Mouse (Mus musculus) thymus, postnatal 36 days (tissue): ENCODE measurements around the gene Dnaja3.

Experiments used
- DNase-seq, 2 experiments: peaks; one replicate each; pipeline ENCODE4 v3.0.0; 2022; ENCODE audit warnings: mixed read lengths in 2 of 2

The Dnaja3 gene

GRCm38 (mm10) chr16:4607818-4608531, 31.8 kb upstream of the Dnaja3 start:
- peak; percentile 80 to 82 for DNase-seq

GRCm38 (mm10) chr16:4608532-4609059, 31.2 kb upstream of the Dnaja3 start:
- DNase-seq: no peak

GRCm38 (mm10) chr16:4611193-4611592, 28.6 kb upstream of the Dnaja3 start:
- no peak for DNase-seq

GRCm38 (mm10) chr16:4611676-4612075, 28.1 kb upstream of the Dnaja3 start:
- no peak for DNase-seq

- DNase-seq: no peak
Measured at GRCm38 (mm10) chr16:4613736-4614135, 26.1 kb upstream of the Dnaja3 start.

- DNase-seq: no peak
Measured at GRCm38 (mm10) chr16:4614639-4615038, 25.1 kb upstream of the Dnaja3 start.

- DNase-seq: no peak
Measured at GRCm38 (mm10) chr16:4615297-4615696, 24.5 kb upstream of the Dnaja3 start.

DNA sequence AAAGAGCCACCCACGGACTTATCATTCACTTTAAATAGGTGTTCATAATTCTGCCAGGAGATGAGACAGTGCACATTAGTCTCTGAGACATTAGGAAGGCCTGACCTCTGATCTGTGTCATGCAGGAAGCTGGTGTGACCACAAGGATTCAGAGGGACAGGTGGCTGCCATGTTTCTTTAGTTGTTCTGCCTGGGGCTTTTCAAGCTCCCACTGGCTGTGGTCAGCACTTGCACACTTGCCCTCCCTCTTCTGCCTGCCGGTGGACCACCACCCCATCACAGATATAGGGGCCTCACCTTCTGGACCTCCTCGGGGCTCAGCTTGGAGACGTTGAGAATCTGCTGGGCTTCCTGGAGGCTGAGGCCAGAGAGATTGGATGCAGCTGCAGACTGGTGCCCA, 23.0 kb upstream of the Dnaja3 start:
- no peak for DNase-seq

- no peak for DNase-seq
Measured at GRCm38 (mm10) chr16:4624074-4624473, 15.7 kb upstream of the Dnaja3 start.

- DNase-seq: peak; percentile 87 to 90
Measured at GRCm38 (mm10) chr16:4624481-4625110, 15.2 kb upstream of the Dnaja3 start, which contains the start of gene Pam16. Gene Pam16, minus strand, starts transcription at chr16:4624988.

DNA sequence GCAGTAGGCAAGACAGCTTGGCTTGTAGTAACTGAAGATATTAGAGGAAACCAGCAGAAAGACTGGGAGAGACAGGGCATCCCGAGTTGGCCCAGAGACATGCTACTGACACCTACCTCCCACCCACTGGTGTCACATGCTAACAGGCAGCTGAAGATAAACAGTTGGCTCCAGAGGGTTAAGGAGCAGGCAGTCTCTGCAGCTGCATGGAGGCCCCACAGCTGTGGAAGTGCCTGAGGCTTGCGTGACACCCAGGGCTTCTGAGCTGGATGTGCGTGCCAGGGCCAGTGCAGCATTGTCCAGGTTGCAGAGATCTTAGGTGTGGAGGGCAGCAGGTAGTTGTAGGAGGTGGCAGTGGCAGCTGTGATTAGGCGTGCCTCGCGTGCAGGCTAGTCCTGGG, 12.7 kb upstream of the Dnaja3 start:
- DNase-seq: no peak

- no peak for DNase-seq
Measured at GRCm38 (mm10) chr16:4628898-4629419, 10.8 kb upstream of the Dnaja3 start.

DNA sequence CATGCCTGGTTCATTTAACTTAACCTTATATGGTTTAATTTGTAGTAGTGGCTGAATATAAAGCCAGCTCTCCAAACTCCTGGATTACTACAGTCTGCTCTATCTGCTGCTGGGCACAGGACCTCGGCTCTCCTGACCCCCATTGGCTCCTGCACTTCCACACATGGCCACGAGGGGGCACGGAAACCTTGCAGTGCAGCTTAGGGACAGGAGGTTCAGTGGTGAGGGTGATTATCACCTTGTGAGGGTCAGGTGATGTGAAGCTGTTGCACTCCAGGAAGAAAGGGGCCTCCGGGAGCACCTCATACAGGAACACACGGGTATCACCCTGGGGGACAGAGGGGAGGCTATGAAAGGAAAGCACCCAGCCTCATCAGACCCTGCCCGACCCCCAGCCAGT, 9.8 kb upstream of the Dnaja3 start:
- peak; percentile 77 to 79 for DNase-seq

DNA sequence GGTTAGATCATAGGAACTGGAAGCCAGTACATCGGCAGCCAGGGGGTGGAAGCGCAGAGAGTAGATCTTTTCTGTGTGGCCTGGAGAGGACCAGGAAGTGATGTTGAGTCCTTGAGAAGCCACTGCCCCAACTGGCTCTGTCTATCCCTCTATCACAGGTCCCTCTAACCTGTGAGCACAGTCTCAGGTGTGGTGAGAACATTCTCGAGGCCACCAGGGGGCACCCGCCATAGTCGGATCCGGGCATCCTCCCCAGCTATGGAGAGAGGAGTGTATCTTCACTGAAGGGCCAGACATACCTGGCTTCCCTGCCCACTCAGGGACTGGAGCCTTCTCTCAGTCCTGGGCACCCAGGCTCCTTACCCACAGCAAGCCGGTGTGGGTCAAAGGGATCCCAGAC, 7.7 kb upstream of the Dnaja3 start:
- no peak for DNase-seq

- no peak for DNase-seq
Measured at GRCm38 (mm10) chr16:4633661-4634060, 6.1 kb upstream of the Dnaja3 start.

- no peak for DNase-seq
Measured at GRCm38 (mm10) chr16:4634681-4635080, 5.1 kb upstream of the Dnaja3 start.

GRCm38 (mm10) chr16:4635760-4636159, 4.0 kb upstream of the Dnaja3 start:
- DNase-seq: no peak

GRCm38 (mm10) chr16:4638891-4639390, 848 bp upstream of the Dnaja3 start:
- no peak for DNase-seq

GRCm38 (mm10) chr16:4640267-4641005, 647 bp downstream of the Dnaja3 start:
- DNase-seq: no peak

GRCm38 (mm10) chr16:4641119-4641838, 1.5 kb downstream of the Dnaja3 start:
- no peak for DNase-seq

DNA sequence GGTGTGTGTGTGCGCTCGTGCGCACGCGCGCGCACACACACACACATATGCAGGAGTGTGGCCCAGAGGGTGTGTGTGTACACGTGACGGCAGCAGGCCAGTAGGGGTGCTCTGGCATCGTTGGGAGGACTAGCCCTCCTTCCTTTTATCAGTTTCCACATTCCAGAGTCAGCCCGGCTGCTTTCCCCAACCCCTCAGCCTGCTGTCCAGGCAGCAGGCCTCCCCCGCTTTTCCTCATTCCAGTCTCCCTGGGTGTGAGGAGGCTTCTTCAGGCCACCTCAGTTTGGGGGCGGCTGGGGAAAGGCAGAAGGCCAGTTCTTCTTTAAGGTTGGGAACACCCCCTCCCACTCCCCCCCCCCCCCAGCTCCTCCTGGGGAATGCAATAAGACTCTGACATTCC, 2.4 kb downstream of the Dnaja3 start:
- no peak for DNase-seq

- DNase-seq: no peak
Measured at GRCm38 (mm10) chr16:4642937-4643336, 3.1 kb downstream of the Dnaja3 start.
